Mouse (Mus musculus) cerebellum, postnatal 4 days (tissue): ENCODE data around the gene Tmem50b.

Experiments
- DNase-seq, 2 experiments: peaks; one replicate each; pipeline ENCODE4 v3.0.0; 2022; ENCODE audit warnings: low spot score in 2 of 2, mixed read lengths in 1 of 2

Tmem50b gene

GRCm38 (mm10) chr16:91565292-91565951 is 32.2 kb downstream of the Tmem50b start:
- no peak for DNase-seq

DNA sequence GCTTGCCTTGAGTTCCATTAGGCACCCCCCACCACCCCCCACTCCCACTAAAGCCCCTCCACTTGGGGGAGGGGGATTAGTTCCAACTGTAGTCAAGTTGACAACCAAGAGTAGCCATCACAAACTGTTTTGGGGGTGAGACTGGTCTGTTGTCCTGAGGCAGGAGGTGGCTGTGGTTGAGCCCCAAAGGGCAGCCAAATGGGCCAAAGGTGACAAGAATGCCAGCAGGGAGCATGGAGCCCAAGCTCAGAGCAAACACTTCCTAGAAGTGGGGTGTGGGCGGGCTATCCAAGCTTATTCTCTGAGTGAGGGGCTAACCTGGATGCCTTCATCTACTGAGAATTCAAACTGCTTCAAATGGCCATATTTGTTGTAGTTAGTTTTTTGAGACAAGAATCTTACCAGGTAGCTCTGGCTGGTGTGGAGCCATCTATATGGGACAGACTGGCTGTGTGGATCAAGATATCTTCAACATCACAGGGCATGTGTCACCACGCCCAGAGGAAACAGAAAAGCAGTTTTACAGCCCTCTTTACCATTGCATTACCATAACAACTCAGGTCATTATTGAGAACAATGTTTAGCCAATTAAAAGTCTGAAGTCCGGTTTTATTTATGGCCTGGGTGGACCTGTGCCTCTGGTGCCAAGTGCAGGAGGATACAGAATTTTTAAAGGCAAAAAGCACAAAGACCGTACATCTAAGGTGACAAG is 32.9 kb downstream of the Tmem50b start:
- no peak for DNase-seq

DNA sequence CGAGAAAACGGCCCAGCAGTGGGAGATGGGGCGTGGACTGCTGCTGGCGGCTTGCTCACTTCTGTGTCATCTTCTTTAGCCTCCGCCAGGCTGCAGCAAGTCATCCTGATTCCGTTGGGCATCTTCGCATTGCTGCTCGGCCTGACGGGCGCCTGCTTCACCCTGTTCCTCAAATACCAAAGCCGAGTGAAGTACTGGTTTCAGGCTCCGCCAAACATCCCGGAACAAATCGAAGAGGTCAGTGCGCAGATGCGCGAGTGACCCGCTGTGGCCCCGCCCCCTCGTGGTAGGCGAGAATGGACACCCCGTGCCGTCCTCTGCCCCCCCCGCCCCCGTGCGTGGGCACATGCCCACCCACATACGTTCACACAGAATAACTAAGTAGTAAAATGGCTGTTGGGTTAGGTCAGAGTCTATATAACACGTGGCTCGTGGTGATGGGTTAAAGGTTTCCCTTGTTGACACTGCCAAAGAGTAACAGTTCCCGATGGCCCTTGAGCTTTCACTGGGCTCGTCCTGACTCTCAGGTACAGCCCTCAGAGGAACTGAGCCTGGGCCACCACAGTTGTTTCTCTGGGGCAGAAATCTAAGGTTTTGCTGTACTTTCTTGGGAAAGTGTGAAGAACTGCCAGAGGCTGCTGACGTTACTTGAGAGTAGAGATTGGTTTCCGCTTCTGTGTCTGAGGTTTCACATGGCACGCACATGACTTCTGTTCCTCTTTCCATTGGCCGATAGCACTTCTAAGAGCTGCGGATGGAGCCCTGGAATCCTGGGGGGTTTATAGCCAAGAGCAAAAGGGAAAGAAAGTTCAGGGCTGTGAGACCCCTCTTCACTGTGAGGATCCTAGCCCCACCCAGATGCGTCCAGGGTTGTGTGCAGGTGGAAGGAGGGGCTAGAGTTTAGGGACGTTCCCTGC is 35.8 kb downstream of the Tmem50b start:
- DNase-seq: no peak

DNA sequence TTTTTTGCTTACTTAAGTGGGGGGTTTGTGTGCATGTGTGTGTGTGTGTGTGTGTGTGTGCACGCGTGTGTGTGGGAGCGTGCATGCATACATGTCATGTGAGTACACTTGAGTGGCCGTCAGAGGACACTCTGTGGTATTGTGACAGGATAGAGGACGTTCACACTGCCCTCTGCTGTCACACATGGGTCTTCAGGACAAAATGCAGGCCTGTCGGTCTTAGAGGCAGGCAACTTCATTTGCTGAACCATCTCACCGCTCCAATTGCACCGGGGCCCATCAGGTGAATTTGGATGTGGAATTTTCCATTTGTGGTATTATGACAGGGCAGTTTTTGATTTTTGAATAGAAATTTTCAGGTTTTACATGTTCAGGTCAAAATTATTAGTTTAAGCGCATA is 36.5 kb downstream of the Tmem50b start:
- DNase-seq: peak in 1 of 2 experiments; percentile 13

GRCm38 (mm10) chr16:91557693-91558092 is 39.9 kb downstream of the Tmem50b start:
- no peak for DNase-seq

DNA sequence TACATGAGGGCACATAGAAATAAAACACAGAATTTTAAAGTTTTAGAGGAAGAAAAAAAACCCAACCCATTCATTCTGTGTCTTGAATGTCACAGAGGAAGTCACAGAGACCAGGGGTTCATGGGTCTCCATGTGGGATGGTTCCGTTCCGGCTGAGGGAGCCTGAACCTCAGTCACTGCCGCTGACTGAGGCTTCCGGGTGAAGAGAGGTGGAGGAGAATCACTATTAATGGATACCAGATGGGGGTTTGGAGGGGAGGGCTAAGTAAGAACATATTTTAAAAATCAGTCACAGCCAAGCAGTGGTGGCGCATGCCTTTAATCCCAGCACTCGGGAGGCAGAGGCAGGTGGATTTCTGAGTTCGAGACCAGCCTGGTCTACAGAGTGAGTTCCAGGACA is 40.4 kb downstream of the Tmem50b start:
- DNase-seq: no peak

GRCm38 (mm10) chr16:91556659-91557058 is 40.9 kb downstream of the Tmem50b start:
- DNase-seq: no peak

DNA sequence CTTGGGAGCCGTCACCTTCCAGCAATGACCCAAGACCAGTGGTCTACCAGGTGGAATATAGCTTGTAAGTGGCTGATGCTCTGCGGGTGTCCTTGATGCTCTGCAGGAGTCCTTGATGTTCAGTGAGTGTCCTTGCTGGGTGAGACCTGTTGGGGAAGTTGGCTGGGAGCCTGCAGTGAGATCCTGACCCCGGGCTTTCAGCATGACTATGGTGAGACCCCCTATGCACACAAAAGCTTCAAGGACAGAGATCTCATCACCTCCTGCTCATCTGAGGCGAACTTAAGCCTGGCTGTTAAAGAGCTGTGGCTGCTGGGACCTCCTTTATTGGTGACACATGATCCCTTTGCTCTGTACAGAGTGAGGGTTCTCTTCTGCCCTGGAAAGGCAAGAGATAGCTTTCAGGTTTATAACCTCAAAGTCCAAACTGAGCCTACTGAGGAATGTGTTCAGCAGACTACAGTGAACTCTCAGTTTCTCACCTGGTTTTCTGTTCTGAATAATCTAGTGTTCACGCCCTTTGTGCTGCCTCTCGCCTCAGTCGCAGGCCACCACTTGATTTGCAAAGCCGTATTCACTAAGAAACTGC is 42.5 kb downstream of the Tmem50b start:
- no peak for DNase-seq

DNA sequence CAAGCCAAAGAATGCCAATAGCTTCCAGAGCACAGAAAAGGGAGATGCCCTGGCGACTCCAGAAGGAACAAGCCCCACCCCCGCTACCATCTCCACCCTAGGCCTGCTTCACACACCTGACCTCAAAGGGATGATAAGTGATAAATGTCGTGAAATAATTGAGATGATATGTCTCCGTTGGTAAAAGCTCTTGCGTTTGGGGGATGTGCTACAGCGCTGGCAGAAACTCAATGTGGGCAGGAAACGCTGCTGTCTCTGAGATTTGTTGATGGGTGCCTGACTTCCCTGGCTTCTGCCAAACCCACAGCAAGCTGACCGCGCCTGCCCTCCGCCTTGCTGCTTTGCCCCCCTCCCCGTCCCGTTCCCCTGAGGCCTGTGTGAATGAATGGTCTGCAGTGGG is 44.0 kb downstream of the Tmem50b start:
- DNase-seq: no peak

DNA sequence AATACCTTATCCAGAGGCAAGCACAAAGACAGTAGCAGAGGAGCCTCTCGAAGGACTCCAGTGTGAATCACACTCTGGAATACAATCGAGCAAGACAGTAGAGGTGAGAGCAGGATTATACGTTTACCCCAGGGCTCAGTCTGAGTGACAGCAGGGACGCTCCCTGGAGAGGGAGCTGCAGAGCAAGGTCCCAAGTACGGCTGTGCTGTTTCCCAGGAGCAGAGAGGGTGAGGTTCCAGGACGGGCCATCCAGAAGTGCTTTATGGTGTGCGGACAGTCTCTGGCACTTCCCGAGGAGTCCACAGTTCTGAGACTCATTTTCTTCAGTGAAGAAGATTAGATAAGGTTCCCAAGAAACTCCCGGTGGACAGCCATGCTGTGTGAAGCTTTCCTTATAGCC is 45.5 kb downstream of the Tmem50b start:
- no peak for DNase-seq

DNA sequence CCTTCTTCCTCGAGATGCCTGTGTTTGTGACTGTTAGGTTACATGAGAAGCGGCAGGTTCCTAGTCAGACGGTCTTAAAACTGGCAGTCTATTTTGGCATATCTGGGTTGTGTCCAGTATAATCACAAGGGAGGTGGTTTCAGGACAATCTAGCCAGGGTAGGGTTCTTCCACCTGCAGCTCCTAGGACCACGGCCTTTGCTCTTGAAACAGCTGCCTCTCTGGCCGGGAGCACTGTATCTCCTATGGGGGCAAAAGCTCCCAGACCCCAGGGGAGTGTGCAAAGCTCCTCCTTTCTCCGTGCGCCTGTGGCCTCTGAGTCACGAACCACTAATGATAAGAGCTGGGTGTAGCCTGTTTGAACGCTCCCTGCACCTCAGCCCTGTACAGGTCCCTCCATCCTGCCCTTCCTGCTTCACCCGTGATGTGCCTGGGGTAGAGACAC is 46.5 kb downstream of the Tmem50b start:
- DNase-seq: no peak

- DNase-seq: no peak
Observed at GRCm38 (mm10) chr16:91549616-91550015, 48.0 kb downstream of the Tmem50b start.

DNA sequence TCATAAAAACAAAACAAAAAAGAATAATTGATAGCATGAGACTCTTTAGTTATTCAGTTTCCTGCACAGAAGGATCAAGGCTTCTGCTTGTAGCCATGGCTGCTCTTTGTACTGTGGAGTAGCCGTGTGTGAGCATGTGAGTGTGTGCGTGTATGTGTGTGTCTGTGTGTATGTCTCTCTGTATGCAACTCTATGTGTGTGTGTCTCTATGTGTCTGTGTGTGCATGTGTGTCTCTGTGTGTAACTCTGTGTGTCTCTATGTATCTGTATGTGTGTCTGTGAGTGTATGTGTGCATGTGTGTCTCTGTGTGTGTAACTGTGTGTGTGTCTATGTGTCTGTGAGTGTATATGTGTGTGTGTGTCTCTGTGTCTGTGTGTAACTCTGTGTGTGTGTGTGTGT is 48.6 kb downstream of the Tmem50b start:
- DNase-seq: no peak

GRCm38 (mm10) chr16:91548586-91548985 is 49.0 kb downstream of the Tmem50b start:
- no peak for DNase-seq

DNA sequence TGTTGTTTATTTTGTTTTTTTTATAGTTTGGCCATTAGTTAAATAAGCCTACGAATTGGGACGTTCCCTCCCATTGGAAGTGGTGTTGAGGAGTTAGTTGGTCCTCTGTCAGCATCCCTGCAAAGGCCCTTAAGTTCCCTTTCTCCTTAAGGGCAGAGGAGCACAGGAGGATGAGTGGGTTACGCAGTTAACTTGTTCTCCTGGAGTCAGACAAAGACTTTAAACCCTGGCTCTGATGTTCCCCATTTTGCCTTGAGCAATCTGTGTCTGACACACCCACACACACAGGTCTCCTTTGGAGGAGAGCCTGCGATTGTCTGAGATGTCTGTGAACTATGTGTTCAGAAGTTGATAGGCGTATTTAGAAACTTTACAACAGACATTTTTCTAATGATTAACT is 49.6 kb downstream of the Tmem50b start:
- no peak for DNase-seq

GRCm38 (mm10) chr16:91546836-91547741 is 50.5 kb downstream of the Tmem50b start, which contains the start of gene Ifngr2:
TSS of gene Ifngr2 (plus strand) at chr16:91547072.
- DNase-seq: peak in 1 of 2 experiments; percentile 60

DNA sequence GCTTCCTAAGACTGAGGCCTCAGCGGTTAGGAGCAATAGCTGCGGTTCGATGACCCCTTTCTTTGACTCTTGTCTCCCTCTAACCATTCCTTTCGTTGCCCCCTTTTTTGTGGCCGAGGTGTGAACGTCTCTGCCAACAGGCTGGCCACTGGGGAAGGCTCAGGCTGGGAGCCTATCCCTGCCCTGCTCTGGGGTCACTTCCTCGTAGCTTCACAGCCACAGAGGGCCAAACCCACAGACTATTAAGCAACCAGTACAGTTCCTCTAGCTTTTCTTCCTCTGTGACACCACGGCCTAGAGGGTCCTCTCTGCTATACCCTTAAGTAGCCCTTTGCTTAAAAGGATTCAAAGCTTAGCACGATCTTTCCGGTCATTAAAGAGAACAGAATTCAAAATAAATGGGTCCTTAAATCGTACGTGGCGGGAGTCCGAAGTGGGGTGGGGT is 51.2 kb downstream of the Tmem50b start:
- DNase-seq: no peak

DNA sequence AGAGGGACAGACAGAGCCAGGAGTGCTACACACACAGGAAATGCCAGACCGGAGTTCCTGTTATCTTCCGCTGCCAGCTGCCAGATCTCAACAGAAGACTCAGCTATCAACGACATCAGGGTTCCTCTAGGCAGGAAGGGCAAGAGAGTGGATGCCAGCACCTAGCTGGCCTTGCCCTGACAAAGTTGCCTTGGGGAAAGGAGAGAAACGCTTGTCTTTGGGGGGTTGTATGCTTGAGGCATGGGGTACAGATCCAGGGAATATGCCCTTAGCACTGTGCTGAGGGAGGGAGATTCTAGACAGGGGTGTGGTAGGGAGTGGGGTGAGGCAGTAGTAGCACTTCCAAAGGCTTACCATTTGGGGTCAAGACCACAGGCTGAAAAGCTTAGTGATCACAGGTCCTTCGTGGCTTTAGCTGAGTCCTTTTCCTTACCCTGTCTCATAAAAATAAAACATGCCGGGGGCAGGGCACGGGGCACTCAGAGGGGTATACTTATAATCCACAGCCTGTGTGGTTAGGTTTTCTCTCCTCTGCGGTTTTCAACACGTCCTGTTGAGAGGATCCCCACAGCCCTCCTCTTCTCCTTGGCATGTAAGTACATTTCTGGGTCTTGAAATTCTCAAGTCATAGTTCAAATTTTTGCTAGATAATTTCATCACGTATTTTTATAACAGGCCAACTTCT is 51.9 kb downstream of the Tmem50b start:
- DNase-seq: no peak

- DNase-seq: no peak
Observed at GRCm38 (mm10) chr16:91543619-91544018, 54.0 kb downstream of the Tmem50b start.

DNA sequence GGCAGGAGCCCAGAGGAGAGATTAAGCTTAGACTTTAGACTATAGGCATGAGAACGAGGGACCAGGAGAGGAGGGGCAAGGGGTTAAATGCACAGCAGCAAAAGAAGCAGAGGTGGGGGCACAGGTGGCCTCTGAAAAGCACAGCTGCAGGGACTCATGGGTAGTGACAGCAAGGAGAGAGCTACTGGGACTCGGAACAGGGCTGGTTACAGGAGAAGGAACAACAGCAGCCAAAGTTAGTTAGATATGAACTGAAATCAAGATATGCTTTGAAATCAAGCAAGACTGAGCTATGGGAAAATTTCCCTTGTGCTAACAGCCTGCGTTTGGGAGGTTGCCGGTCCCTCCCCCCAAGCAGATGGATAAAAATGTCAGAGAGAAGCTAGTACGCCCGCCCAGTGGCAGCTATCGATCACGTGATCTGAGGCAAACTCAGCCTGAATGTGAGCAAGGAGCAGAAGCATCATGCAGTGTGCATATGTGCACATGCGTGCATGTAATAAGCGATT is 56.0 kb downstream of the Tmem50b start:
- DNase-seq: no peak
